Mouse (Mus musculus) large intestine, adult 2 months (tissue): ENCODE results near the gene Syt6. TPM values are rescaled to one million over a fixed set of nuclear protein-coding genes. Genes with fewer than 3 reads are reported as not detected.
"Not testable (repeated sequence)": the region's sequence is repeated elsewhere in the genome, so short reads cannot be mapped to it uniquely, and the experiment has no call there.

Experiments
- DNase-seq: peaks from one replicate; pipeline ENCODE4 v3.0.0-alpha.2; 2012; ENCODE audit warnings: low read depth, low spot score
- WGBS: fragments of 180-500 bp; shearing (Covaris S2); methylation state at CpG from one replicate; pipeline ENCODE4 v1.1.7; 2018; 5-methylcytosine and 5-hydroxymethylcytosine counted together
- polyA plus RNA-seq: library from polyadenylated mRNA; depleted of rRNA; stranded (reverse); fragments of >200 nt; gene quantifications from 2 replicates; pipeline ENCODE4 v1.2.3, GENCODE M21; 2012

Gene Syt6
- polyA plus RNA-seq, 1 experiment: 0.21 TPM

GRCm38 (mm10) chr3:103640226-103640803 is 65.3 kb downstream of the Syt6 start:
- no peak for DNase-seq
- WGBS: 42% methylated on average over 8 of the region's 8 CpGs

GRCm38 (mm10) chr3:103641301-103641700 is 66.3 kb downstream of the Syt6 start:
- DNase-seq: no peak
- 70% methylated on average over 7 of the region's 7 CpGs for WGBS

- WGBS: 79% methylated on average over 2 of the region's 2 CpGs
- DNase-seq: not testable (repeated sequence)
Observed at GRCm38 (mm10) chr3:103645968-103646367, 70.9 kb downstream of the Syt6 start, which contains the start of gene Atg4a-ps. Gene Atg4a-ps (minus strand): TSS chr3:103646068.

- WGBS: 66% methylated on average over 11 of the region's 11 CpGs
Observed at GRCm38 (mm10) chr3:103647164-103647867, 72.3 kb downstream of the Syt6 start.

GRCm38 (mm10) chr3:103648486-103648885 is 73.5 kb downstream of the Syt6 start:
- DNase-seq: no peak
- WGBS: 70% methylated on average over 4 of the region's 4 CpGs

More at GRCm38 (mm10) chr3:103647164-103647867, 72.3 kb downstream of the Syt6 start:
- no peak for DNase-seq

GRCm38 (mm10) chr3:103649716-103650115 is 74.7 kb downstream of the Syt6 start:
- WGBS: 91% methylated on average over 6 of the region's 6 CpGs
- no peak for DNase-seq

- no peak for DNase-seq
- 73% methylated on average over 1 of the region's 1 CpGs for WGBS
Observed at GRCm38 (mm10) chr3:103650406-103650805, 75.4 kb downstream of the Syt6 start.

- DNase-seq: no peak
- WGBS: 42% methylated on average over 2 of the region's 2 CpGs
Observed at GRCm38 (mm10) chr3:103660012-103660411, 85.0 kb downstream of the Syt6 start.

GRCm38 (mm10) chr3:103661714-103662113 is 86.7 kb downstream of the Syt6 start:
- DNase-seq: no peak
- WGBS: 71% methylated on average over 8 of the region's 8 CpGs

- DNase-seq: no peak
- 98% methylated on average over 3 of the region's 3 CpGs for WGBS
Observed at GRCm38 (mm10) chr3:103663385-103663784, 88.4 kb downstream of the Syt6 start.

- WGBS: 65% methylated on average over 4 of the region's 4 CpGs
- no peak for DNase-seq
Observed at GRCm38 (mm10) chr3:103672113-103672512, 97.1 kb downstream of the Syt6 start.

GRCm38 (mm10) chr3:103672716-103673115 is 97.7 kb downstream of the Syt6 start:
- WGBS: 19% methylated on average over 7 of the region's 7 CpGs
- DNase-seq: no peak

- no peak for DNase-seq
- WGBS: 50% methylated on average over 6 of the region's 6 CpGs
Observed at GRCm38 (mm10) chr3:103678811-103679210, 103.8 kb downstream of the Syt6 start.

- no peak for DNase-seq
- WGBS: 66% methylated on average over 4 of the region's 4 CpGs
Observed at GRCm38 (mm10) chr3:103682473-103682872, 107.4 kb downstream of the Syt6 start.

GRCm38 (mm10) chr3:103683234-103683965 is 108.4 kb downstream of the Syt6 start:
- WGBS: 18% methylated on average over 21 of the region's 21 CpGs
- DNase-seq: no peak

- no peak for DNase-seq
- WGBS: 51% methylated on average over 5 of the region's 5 CpGs
Observed at GRCm38 (mm10) chr3:103683966-103684319, 108.9 kb downstream of the Syt6 start.

- DNase-seq: no peak
- WGBS: 48% methylated on average over 1 of the region's 1 CpGs
Observed at GRCm38 (mm10) chr3:103689043-103689442, 114.0 kb downstream of the Syt6 start.

GRCm38 (mm10) chr3:103690506-103690905 is 115.5 kb downstream of the Syt6 start:
- DNase-seq: no peak
- WGBS: 72% methylated on average over 3 of the region's 3 CpGs
